Mouse (Mus musculus) kidney, adult 9 months (tissue): Measurements from ENCODE around the gene Gm21650.
"Not testable (repeated sequence)": the region's sequence is repeated elsewhere in the genome, so short reads cannot be mapped to it uniquely, and the experiment has no call there.

Source experiments
- DNase-seq: peaks from one replicate; pipeline ENCODE4 v3.0.0; 2022

Gm21650 gene

DNA sequence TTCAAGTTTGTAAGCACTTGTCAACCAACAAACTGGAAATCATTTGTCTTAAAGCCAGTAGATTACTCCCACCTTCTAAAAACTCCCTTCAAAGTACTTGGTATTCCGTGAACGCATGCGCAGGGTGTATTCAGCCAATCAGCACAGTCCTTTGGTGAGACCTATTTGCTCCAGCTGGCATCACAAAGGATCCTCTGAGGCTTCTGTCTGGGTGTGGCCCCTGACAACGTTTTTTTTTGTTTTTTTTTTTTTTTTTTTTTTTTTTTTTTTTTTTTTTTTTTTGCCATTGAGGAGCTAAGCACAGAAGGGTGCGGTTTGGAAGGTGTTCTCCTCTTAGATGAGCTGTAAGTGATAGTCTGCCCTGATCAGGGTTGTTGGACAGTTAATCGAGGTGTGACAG lies at the start of gene Gm21650:
Gene Gm21650 (plus strand): TSS at position 301 of the 400 bp plus-strand sequence.
- DNase-seq, result not testable (repeated sequence)
